Mouse (Mus musculus) retina, embryonic 14.5 days (tissue): ENCODE measurements at regions not wholly inside any gene's neighbourhood (a gene's known extent, or its start where the extent isn't known, plus 50 kb on each side); places are given as distances from the start of the nearest gene placed in this dataset.
A peak's percentile ranks its signal among the peaks of the same experiment; 100 is the strongest.

Experiments used
- DNase-seq: peaks from one replicate; pipeline ENCODE4 v3.0.0-alpha.2; 2015; ENCODE audit warnings: low spot score

- no peak for DNase-seq
Measured at GRCm38 (mm10) chr8:59977024-59977662, 525.9 kb downstream of the Gm10283 start.

DNA sequence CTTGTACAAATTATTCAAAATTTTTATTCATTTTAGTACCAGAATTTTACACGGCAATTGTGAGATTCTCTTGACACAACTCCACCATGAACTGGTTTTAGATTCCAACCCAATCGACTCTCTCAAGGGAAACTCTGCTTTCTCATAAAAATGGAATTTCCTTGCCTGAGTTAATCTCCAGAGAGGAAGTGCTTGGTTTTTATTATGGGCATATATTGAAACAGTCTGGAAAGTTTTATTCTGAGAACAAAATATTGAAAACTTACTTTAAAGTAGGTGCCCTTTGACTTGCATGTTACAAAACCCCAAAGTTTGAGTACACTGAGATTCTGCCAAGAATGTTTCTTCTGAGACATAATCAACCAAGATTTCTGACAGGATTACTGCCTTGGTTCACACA is 537.6 kb downstream of the Gm10283 start:
- no peak for DNase-seq

GRCm38 (mm10) chr8:59963234-59963633 is 539.8 kb downstream of the Gm10283 start:
- no peak for DNase-seq

DNA sequence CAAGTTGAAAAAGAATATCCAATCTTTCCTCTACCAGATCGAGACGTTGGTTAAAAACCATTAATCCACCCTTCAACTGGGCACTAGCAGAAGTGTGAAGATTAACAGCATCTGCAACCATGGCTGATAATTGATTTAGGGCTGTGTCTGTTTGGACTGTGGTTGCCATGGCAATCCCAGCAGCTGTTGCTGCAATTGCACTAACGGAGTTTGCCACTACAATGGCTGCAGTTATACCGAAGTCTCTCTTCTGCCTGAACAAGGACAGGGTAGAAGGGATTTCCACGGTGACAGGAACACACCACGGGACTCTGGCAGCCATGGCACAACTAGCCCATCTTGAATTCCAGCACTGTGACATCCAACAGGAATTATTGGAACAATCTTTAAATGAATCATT is 549.3 kb downstream of the Gm10283 start:
- DNase-seq: peak; percentile 3

DNA sequence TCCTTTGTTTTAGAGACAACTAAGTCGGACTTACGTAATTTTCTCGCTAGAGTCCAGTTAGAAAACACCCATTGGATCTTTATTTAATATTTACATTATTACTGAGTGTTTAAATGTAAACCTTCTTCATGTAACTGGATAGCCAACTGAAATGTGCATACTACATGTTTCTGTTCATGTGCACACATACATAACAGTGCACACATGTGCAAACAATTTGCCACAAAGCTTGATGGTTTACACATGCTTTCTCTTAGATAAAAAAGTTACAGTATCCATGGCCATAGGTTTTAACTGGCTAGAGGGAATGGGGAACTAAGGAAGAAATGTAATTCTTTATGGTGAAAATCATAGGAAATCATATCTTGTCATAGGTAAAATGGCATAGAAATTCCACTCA is 596.2 kb downstream of the Gm10283 start:
- no peak for DNase-seq
